Mouse (Mus musculus) cerebellum, adult (tissue): ENCODE results near the gene Birc5.
"Not testable (repeated sequence)": the region's sequence is repeated elsewhere in the genome, so short reads cannot be mapped to it uniquely, and the experiment has no call there.

Experiments used
- ATAC-seq: cut with Nextera tagmentation; 2 replicates; pipeline ENCODE4 v1.9.2; 2017; ENCODE audit warnings: mild to moderate bottlenecking, moderate library complexity, mixed read lengths; ENCODE audit not compliant: insufficient number of reproducible peaks, low FRiP score, low TSS enrichment

The Birc5 gene

GRCm38 (mm10) chr11:117826164-117826563, 22.9 kb upstream of the Birc5 start:
- no peak for ATAC-seq

DNA sequence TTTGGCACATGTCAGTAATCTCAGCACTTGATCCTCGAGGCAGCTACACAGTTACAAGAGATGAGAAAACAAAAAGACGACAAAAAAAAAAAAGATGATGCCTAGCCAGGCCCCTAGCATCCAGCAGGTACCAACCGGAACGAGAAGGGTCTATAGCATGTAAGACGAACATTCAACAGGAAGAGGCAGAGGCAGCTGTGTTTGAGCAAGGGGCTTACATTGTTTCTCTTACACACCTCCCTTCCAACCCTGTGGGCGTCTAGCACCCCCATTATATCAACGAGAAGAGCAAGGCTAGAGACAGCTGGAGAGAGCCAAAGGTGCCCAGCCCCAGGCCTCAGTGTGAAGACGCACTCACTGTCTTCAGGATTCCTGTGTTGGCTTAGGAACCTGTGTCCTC, 22.1 kb upstream of the Birc5 start:
- no peak for ATAC-seq

DNA sequence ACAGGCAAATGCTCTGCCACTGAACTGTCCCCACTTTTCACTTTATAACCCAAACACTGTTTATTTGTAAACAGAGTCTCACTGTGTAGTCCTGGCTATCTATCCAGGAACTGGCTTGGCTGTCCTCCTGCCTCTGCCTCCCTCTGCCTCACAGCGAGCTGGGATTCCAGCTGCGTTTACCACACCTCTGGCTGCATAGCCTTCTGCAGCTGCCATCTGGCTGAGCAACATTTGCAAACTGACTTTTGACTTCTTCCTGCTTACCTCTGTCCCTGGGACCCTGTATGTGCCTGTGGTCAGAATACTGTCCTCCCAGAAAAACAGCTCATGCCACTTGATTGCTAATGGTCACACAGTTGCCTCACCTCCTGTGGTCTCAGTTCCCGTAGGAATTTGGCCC, 21.7 kb upstream of the Birc5 start:
- no peak for ATAC-seq

DNA sequence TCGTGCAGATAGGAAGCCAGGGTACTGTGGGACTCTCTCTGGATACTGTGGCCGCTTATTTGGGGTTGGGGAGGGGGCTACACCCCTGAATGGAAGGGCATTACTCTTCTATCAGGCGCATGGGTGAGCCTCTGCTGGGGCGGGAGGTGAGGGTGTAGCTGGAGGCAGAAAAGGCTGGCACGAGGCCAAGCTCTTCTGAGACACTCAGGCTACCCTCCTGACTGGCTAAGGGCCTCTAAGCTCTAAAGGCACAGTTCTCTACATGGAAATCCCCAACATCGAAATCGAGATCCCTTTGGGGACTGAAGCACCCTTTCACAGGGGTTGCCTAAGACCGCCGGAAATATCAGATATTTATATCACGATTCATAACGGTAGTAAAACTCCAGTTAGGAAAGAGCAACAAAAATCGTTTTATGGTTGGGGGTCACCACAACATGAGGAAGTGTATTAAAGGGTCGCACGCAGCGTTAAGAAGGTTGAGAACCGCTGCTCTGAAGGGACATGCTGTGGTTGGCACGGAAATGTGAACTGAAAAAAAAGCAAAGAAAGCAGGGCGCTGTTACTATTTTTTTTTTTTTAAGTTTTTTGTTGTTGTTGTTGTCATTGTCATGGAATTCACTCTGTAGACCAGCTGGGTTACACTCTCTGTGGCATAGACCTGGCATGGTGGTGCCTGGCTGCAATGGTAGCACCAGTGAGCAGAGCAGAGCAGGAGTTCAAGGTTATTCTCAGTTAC, 20.7 kb upstream of the Birc5 start:
- no peak for ATAC-seq

DNA sequence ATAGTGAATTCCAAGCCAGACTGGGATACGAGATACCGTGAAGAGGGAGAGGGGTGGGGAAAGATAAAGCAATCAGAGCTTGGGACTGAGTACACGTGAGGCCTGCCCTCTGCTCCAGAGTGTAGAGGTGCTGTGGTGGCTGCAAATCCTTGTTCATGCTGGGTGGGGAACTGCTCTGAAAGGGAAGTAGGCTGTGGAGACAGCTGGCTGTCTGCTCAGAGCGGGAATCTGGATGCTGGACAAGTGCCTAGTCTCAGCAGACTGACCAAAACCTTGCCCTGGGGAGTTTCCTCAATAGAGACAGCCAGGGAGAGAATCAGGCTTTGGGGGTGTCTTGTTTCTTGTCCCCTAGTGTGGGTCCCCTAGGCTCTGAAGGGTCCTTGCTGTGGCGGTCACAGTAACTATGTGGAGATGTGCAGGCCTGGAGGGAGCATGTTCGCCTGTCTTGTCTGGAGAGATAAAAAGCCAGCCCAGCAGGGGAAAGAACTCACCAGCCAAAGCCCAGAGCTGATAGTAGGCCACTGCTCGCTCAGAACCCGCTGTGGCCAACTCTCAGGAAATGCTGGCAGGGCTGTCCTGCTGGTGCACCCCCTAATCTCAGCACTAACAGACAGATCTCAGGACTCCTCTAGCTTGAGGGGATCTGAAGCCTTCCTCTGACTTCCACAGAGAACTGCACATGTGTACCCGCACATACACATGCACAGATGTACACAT, 20.0 kb upstream of the Birc5 start:
- no peak for ATAC-seq

GRCm38 (mm10) chr11:117829671-117830215, 19.3 kb upstream of the Birc5 start:
- no peak for ATAC-seq

- no peak for ATAC-seq
Observed at GRCm38 (mm10) chr11:117830401-117830800, 18.6 kb upstream of the Birc5 start.

DNA sequence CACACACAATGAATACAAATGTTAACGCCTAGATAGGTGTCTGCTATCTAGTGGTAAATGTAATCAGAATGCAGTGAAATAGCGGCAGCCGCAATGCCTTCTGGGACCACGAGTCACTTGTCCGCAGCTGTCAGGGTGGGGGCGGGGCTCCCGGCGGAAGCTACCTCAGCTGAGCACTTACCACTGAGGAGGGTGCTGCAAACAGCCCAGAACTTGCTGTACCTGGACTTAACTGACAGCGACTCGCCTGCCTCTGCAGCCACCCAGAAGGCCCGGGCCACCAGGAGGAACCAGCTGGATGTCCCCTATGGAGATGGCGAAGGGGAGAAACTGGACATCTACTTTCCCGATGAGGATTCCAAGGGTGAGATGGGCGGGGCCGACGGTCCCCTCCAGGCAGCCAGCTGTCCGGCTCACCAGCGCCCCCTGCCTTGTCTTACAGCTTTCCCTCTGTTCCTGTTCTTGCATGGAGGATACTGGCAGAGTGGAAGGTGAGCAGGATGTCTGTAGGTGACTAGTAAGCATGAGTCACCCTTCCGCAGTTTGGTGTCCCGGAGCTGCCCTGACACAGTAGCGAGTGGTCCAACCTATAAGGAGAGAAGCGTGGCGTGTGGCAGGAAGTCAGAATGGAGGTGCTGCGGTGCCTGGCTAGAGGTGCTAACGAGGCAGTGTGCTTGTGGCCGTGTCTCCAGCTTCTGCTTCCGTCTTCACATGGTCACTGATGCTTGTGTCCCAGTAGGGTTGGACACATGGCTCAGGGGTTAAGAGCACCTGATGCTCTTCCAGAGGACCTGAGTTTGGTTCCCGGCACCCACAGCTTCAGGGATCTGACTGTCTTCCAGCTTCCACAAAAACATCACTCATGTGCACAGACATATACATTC, 16.7 kb upstream of the Birc5 start:
- no peak for ATAC-seq

GRCm38 (mm10) chr11:117833509-117833908, 15.5 kb upstream of the Birc5 start:
- ATAC-seq, result not testable (repeated sequence)

GRCm38 (mm10) chr11:117834086-117834485, 15.0 kb upstream of the Birc5 start:
- no peak for ATAC-seq

GRCm38 (mm10) chr11:117836306-117836705, 12.7 kb upstream of the Birc5 start:
- ATAC-seq, result no peak

- no peak for ATAC-seq
Observed at GRCm38 (mm10) chr11:117838572-117838971, 10.5 kb upstream of the Birc5 start.

GRCm38 (mm10) chr11:117839021-117839420, 10.0 kb upstream of the Birc5 start:
- no peak for ATAC-seq

DNA sequence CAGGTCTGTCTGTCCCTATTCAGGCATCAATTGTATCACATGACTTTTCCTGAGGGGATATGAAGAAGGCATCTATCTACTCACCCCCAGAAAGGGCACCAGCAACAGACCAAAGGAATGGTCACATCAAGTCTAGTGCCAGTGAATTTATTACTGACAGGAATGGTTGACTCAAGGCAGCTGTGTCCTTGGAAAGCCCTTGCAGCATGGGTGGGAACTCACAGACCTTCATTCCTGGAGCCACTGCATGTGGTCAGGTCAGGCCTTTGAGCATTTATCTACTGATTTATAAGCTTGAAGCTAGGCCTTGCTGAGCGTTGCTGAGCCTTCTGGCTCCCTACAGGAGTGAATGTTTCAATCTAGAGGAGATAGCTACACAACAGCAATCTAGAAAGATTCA, 8.1 kb upstream of the Birc5 start:
- no peak for ATAC-seq

DNA sequence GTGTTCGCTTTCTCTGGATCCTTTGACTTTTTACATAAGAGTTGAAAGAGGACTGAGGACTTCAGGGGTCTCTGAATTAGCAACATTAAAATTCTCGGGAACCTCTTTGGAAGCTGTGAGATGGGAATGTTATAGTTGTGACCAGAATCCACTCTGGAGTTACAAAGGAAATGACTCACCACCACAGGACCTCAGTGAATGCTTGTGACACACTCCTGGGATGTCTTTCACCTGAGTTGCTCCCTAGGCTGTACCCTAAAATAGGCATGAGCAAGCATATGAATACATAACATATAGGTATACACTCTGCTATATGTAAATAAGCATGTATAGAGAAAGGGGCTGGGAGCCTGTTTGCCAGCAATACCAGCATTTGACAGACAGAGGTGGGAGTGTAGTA, 5.6 kb upstream of the Birc5 start:
- ATAC-seq, result no peak

- no peak for ATAC-seq
Observed at GRCm38 (mm10) chr11:117844997-117845396, 4.1 kb upstream of the Birc5 start.

- no peak for ATAC-seq
Observed at GRCm38 (mm10) chr11:117845651-117846050, 3.4 kb upstream of the Birc5 start.

- ATAC-seq, result no peak
Observed at GRCm38 (mm10) chr11:117846640-117847039, 2.4 kb upstream of the Birc5 start.

DNA sequence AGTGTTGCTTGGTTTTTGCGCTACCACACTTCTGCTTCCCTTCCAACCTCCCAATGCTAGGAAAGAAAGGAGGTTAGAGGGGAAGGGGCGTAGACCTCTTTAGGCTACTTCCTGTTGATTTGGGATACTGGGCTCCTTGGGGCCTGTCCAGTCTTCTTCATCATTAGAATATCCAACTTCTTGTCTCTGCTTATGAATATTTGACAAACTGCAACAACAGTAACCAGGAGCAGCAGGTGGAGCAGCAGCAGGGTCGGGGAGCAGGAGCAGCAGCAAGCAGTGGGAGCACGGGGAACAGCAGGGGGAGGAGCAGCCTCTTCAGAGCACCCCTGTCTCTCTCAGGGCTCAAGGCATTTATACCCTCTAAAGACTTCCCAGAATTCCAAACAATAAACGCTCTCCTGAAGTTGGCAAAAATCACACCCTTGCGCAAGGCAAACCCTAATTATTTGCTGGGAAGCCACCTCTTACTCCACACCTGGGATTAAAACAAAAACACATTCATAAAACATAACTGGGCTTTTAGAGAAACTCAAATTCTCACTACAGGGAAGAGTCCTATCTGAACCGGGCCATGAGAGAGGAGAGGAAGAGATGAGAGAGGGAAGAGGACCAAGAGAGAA, 1.3 kb upstream of the Birc5 start:
- no peak for ATAC-seq

DNA sequence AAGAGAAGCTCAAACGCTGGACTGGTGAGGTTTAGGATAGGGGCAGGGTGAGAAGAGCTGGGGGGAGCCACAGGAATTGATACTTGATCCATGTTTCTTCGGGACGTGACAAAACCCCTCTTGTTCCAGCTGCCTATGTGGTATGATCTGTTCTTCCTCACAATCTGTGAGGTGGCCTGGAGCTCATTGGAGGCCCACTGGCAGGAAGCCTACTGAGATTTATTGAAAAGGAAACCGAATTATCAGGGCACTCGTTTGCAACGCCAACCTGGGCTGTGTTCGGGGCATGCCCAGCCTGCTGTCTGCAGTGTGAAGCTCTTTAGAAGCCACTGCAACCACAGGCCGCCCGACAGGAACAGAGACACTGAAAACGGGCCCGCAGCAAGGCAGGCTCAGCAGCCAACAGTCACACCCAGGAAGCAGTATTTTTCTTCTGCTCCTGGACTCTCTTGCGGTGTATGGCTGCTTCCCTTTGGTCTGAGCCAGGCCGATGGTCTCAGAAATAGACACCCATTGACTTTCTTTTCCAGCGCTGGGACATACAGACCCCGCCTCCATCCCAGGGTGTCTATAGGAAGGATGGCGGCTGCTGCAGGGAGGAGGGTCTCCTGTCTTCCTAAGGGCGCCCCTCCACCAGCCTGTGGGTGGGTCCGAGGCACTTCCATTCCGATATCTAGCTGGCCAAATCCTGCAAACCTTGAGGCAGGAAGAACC, 623 bp upstream of the Birc5 start:
- peak; percentile 32; the same call in 1 of the 2 replicates for ATAC-seq
